In genomic region chr11:76290367-76290766, GRCm38 (mm10) we compare ENCODE assay signal across 8 mouse cellular contexts. TPM values are rescaled to one million over a fixed set of nuclear protein-coding genes. Genes with fewer than 3 reads are reported as not detected.
A peak's percentile ranks its signal among the peaks of the same experiment; 100 is the strongest.
DNase-seq lines count a peak whose midpoint lies in the region; ATAC-seq and TF ChIP-seq lines count a peak whose summit lies in the region.

No protein-coding gene starts in this region.

- no peaks in the 10 kb centered on the region for H3K27me3 ChIP-seq in ES-Bruce4 (ENCODE audit: control insufficient read depth, insufficient read depth, low read length, poor library complexity, severe bottlenecking)
- no peaks in the 10 kb centered on the region for H3K27me3 ChIP-seq in limb, embryonic 10.5 days (ENCODE audit: low read depth, poor library complexity, severe bottlenecking)
- no peaks in the 10 kb centered on the region for H3K27me3 ChIP-seq in heart, embryonic 12.5 days (replicated peaks)

- no peaks in the 10 kb centered on the region for H3K9me3 ChIP-seq in ES-Bruce4 (replicated peaks; ENCODE audit: control insufficient read depth, insufficient read depth, low read length, poor library complexity, severe bottlenecking)
- no peaks in the 10 kb centered on the region for H3K9me3 ChIP-seq in limb, embryonic 10.5 days (replicated peaks)
- no peaks in the 10 kb centered on the region for H3K9me3 ChIP-seq in heart, embryonic 12.5 days (replicated peaks)

- no peak for TF ChIP-seq POLR2A in ES-Bruce4 (IDR thresholded peaks at IDR 0.05; ENCODE audit: insufficient read depth, low read length)

- no peak for TF ChIP-seq CTCF in ES-Bruce4 (IDR thresholded peaks at IDR 0.05; ENCODE audit: low read depth, low read length)

- no peaks in the 10 kb centered on the region for H3K36me3 ChIP-seq in ES-Bruce4 (ENCODE audit: control insufficient read depth, insufficient read depth, low read length, poor library complexity, severe bottlenecking)
- peaks cover 8% of the 10 kb centered on the region for H3K36me3 ChIP-seq in limb, embryonic 10.5 days
- no peaks in the 10 kb centered on the region for H3K36me3 ChIP-seq in heart, embryonic 12.5 days

- H3K27ac ChIP-seq in ES-Bruce4 (ENCODE audit: insufficient read depth, low read length): peak overlapping the region; percentile 75
- peak overlapping the region; percentile 78 for H3K27ac ChIP-seq in limb, embryonic 10.5 days
- H3K27ac ChIP-seq in heart, embryonic 12.5 days (ENCODE audit: poor library complexity, severe bottlenecking): no peak overlapping the region

- peak; percentile 87 for DNase-seq in cerebellum, adult 8-10 months
- peak; percentile 36 to 37 for DNase-seq in frontal cortex, postnatal 14 days (ENCODE audit: low spot score in 2 of 2)
- DNase-seq in limb, embryonic 10.5 days (ENCODE audit: low spot score): peak; percentile 40
- DNase-seq in right cerebral cortex, postnatal 14 days: peak; percentile 48
- DNase-seq in gastrocnemius, adult 8-10 months (ENCODE audit: low spot score in 2 of 2): no peak
- DNase-seq in urinary bladder, postnatal 36 days (ENCODE audit: low spot score in 2 of 2): no peak

- 32% methylated on average over 11 of the region's 11 CpGs for WGBS in limb, embryonic 10.5 days
- WGBS in heart, embryonic 12.5 days: 53% methylated on average over 11 of the region's 11 CpGs

- no peak for ATAC-seq in heart, embryonic 12.5 days (ENCODE audit: insufficient number of reproducible peaks, low FRiP score)

- peak overlapping the region; percentile 44 for H3K9ac ChIP-seq in ES-Bruce4 (ENCODE audit: low read depth, poor library complexity, severe bottlenecking)
- no peak overlapping the region for H3K9ac ChIP-seq in heart, embryonic 12.5 days

- H3K4me3 ChIP-seq in ES-Bruce4 (ENCODE audit: low read depth, low read length): 0 out of 2 replicates have a peak overlapping the region, but pooled peaks have one; percentile 1
- no peak overlapping the region for H3K4me3 ChIP-seq in limb, embryonic 10.5 days
- no peak overlapping the region for H3K4me3 ChIP-seq in heart, embryonic 12.5 days

- H3K4me1 ChIP-seq in ES-Bruce4 (ENCODE audit: control insufficient read depth, insufficient read depth, low read length): peaks cover 23% of the 10 kb centered on the region
- peaks cover 97% of the 10 kb centered on the region for H3K4me1 ChIP-seq in limb, embryonic 10.5 days
- peaks cover 60% of the 10 kb centered on the region for H3K4me1 ChIP-seq in heart, embryonic 12.5 days (replicated peaks)

- no peak overlapping the region for H3K4me2 ChIP-seq in heart, embryonic 12.5 days

- TF ChIP-seq EP300 in ES-Bruce4 (IDR thresholded peaks at IDR 0.05; ENCODE audit: insufficient read depth, low read depth, low read length): peak; percentile 81

RNA-seq across cellular contexts. Expression of gene Glod4, which starts 46.8 kb away (rescaled TPM):
- polyA plus RNA-seq in ES-Bruce4 (2011; ENCODE audit: insufficient read depth, insufficient read length, low read depth, missing spikeins): 163 and 165 TPM in 2 replicates
- 139 and 140 TPM in 2 replicates for polyA plus RNA-seq in limb, embryonic 10.5 days (2016; fragmentation: Nextera tagmentation; extraction: Ambion mirVana)
- 10 to 100 TPM; 22.0 to 24.5 (median 22.7) TPM for total RNA-seq in gastrocnemius, adult 8-10 months (2022)
- 111 TPM in 2 replicates for polyA plus RNA-seq in heart, embryonic 12.5 days (2016; fragmentation: Nextera tagmentation; extraction: Ambion mirVana)

RNA-seq across cellular contexts. Expression of gene Mrm3, which starts 46.9 kb away (rescaled TPM):
- polyA plus RNA-seq in ES-Bruce4 (2011; ENCODE audit: insufficient read depth, insufficient read length, low read depth, missing spikeins): 9.2 and 12.1 TPM in 2 replicates
- polyA plus RNA-seq in limb, embryonic 10.5 days (2016; fragmentation: Nextera tagmentation; extraction: Ambion mirVana): 29.5 and 33.0 TPM in 2 replicates
- 10 to 100 TPM; 12.8 to 14.7 (median 13.1) TPM for total RNA-seq in gastrocnemius, adult 8-10 months (2022)
- 20.4 and 24.2 TPM in 2 replicates for polyA plus RNA-seq in heart, embryonic 12.5 days (2016; fragmentation: Nextera tagmentation; extraction: Ambion mirVana)

Comparison
In these comparisons a context has a peak if more than half of its experiments do, and no peak if none do; other contexts are left out.
1. DNase-seq: peak in cerebellum, adult 8-10 months (single experiment), frontal cortex, postnatal 14 days (2 of 2), limb, embryonic 10.5 days (single experiment) and right cerebral cortex, postnatal 14 days (single experiment); none in gastrocnemius, adult 8-10 months (0 of 2) and urinary bladder, postnatal 36 days (0 of 2).